Mouse (Mus musculus): ENCODE measurements around the gene Hmgcs1.
A peak's percentile ranks its signal among the peaks of the same experiment; 100 is the strongest.
"Not testable (repeated sequence)": the region's sequence is repeated elsewhere in the genome, so short reads cannot be mapped to it uniquely, and the experiment has no call there.

The Hmgcs1 gene

DNA sequence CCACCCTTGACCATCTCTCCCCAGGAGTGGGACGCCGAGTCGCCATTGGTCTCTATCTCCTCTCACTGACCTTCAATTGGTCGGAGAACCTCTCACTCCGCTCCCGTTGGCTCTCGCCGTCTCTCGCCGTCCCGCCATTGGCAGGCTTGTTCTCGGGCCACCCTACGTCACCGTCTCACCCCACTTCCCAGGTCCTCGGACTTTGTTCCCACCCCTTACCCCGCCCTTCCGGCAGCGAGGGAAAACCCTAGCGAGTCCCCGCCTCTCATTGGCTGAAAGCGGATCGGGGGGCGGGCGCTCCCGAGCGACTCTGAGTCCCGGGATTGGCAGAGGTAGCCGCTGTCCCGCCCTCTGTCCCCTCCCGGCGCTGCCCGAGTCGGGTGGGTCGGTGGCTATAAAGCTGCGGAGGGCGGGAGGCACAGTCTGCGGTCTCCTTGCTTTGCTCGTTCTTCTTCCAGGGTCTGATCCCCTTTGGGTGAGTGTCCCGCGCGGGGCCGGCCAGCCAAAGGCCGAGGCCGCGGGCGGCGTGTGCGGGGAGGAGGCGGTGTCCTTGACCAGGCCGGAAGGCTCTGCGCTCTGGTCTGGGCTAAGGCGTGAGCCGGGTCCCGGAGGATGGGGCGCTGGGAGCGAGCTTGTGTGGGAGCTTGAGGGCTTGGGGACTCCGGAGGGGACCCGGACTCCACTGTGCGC, at the start of gene Hmgcs1:
Gene Hmgcs1, plus strand, starts transcription at position 341 of the 690 bp plus-strand sequence.
- DNase-seq = peak; percentile 99

DNA sequence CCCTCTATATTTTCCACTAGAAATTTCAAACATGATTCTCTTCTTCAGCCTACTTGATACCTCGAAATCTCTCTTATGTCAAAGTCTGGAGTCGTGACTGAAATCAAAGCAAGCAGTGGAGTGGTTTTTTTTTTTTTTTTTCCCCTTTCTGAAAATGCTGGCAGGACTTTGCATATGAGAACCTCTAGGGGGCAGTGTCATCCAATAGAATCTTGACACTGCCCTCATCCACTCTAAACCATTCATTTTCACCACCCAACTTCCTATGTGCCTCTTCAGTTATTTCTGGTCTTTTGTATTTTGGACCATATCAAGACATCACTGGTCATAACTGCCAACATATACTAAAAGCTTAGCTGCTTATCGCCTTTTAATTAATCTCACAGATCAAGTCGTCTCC, 49.7 kb upstream of the Hmgcs1 start:
- no peak for DNase-seq

DNA sequence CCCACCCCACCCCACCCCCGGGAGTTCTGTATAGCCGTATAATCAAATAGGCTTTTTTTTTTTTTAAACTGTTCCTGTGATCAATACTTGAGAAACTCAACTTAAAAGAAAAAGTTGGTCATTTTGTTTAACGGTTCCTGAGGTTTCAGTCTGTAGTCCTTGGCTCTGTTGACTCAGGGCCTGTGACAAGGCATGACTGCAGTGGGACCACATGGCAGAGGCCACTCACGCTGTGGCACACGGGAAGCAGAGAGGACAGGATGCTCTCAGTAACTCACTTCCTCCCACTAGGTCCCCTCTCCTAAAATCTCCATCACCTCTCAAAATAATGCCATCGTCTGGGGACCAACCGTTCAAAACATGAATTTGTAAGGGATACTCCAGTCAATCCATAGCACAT, 49.0 kb upstream of the Hmgcs1 start:
- DNase-seq = no peak

DNA sequence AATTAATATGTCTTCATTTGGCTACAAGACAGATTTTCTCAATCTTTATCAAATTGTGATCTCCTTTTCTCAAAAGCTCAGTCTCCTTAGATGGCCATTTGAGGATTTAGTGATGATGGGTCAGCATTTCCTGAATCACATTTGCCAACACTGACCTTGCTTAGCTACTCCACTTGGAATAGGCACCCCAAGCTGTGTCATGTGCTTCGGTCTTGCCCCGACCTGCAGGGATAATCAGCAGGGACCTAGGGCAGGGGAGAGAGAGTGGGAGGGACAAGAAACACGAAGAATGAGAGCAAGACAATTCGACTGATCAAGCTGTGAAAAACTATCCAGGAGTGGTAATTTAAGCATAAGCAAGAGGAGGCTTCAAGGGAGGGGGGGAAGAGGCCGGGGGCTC, 45.4 kb upstream of the Hmgcs1 start:
- no peak for DNase-seq

- DNase-seq = no peak
These were observed 43.7 kb upstream of the Hmgcs1 start for GRCm38 (mm10) chr13:119646511-119646910.

DNA sequence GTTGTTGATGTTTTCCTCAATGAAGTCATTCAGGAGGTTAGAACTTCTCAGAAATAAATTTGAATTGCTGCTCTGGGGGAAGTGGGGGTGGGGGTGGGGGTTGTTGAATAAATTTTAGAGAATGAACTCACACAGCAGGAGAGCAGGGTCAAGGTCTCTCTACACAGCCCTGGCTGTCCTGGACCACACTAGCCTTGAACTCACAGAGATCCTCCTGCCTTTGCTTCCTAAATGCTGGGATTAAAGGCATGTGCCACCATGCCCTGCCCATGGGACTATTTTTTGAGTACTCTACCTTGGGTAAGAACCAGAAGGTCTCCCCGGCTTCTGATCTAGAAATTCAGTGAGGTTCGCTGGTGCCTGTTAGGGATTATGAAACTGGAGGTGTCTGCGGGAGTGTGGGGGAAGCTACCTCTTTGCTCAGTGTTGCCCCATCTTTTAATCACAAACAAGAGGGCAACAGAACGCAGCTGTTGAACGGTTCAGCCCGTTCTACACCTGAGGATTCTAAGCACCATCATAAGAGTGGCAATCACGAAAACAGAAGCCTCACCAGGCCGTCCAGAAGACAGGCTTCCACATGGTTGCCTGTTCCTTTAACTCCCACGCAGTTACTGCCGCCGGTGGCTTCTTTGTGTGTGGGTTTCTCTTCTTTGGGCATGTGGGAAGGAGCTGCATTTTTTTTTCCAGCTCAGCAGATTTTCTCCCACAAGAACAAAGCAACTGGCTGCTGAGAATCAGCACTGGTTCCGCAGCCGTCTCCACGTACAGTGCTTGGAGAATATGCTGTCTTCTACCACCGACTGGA, 41.1 kb upstream of the Hmgcs1 start:
- peak; percentile 64 for DNase-seq

DNA sequence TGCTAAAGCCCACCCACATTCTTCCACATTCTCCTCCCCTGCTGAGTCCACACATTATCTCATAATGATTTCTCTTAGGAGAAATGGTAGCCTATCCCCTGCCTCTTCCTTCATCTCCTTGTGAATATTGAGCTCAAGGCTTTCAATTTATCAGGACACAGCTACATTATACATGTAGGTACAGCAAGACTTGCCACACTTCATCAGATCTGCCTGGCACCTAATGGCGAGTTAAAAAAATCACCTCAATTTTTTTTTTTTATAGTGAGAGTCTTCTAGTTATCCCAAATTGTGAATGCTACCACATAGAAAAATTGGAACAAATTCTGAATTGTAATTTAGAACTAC, 40.5 kb upstream of the Hmgcs1 start:
- no peak for DNase-seq

- DNase-seq = no peak
These were observed 35.4 kb upstream of the Hmgcs1 start for GRCm38 (mm10) chr13:119654734-119655133.

- no peak for DNase-seq
These were observed 33.9 kb upstream of the Hmgcs1 start for GRCm38 (mm10) chr13:119656246-119656645.

- DNase-seq = no peak
These were observed 33.2 kb upstream of the Hmgcs1 start for GRCm38 (mm10) chr13:119656846-119657416.

- not testable (repeated sequence) for DNase-seq
These were observed 28.8 kb upstream of the Hmgcs1 start for GRCm38 (mm10) chr13:119661420-119661819.

GRCm38 (mm10) chr13:119678794-119679193, 11.4 kb upstream of the Hmgcs1 start:
- no peak for DNase-seq

GRCm38 (mm10) chr13:119679721-119680120, 10.5 kb upstream of the Hmgcs1 start:
- DNase-seq = no peak

- DNase-seq = no peak
These were observed 9.0 kb upstream of the Hmgcs1 start for GRCm38 (mm10) chr13:119681161-119681560.

DNA sequence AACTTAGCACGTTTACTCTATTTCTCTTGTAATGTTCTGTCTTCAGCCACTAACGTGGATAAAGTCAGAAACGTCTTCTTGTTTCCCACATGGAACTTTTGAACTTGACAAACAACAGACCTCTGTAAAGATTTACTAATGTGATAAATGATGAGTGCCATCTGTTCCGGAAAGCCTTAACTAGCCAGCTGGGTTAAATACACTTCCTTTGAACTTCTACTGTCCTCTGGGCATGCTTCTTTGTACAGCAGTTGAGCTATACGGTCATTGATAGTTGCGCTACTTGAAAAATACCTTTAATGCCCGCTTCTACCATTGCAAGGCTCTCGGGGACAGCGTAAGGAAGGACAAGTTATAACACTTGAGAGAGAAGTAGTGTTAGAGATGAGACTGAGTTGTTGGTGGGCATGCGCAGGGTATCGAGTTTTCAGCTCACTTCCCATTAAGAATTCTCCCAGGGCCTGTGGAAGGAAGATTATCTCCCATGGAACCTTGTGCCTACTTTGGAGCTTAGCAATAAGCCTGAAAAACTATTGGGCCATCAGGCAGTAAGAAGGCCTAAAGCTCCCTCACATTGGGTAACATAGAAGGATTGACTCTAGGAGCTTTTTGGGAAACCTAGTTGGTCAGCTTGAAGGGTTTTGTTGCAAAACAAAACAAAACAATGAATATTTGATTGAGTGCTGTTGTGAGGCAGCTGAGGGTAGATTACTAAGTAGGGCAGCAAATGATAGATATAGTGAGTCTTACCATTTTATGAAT, 5.6 kb upstream of the Hmgcs1 start:
- no peak for DNase-seq

- no peak for DNase-seq
These were observed 505 bp upstream of the Hmgcs1 start for GRCm38 (mm10) chr13:119689709-119690038.

GRCm38 (mm10) chr13:119690876-119691620, 869 bp downstream of the Hmgcs1 start:
- no peak for DNase-seq

DNA sequence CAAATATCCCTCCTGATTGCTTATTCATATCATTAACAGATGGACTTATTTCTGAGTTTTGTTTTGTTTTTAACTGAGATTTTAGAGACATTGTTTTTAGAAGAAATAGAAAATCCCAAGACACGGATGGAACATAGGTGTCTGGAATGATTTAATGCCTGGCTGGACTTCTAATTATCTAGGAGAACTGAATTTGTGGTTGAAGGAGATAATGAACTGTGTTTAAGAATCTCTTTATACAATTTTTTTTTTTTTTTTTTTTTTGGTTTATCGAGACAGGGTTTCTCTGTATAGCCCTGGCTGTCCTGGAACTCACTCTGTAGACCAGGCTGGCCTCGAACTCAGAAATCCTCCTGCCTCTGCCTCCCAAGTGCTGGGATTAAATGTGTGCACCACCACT, 1.8 kb downstream of the Hmgcs1 start:
- not testable (repeated sequence) for DNase-seq

DNA sequence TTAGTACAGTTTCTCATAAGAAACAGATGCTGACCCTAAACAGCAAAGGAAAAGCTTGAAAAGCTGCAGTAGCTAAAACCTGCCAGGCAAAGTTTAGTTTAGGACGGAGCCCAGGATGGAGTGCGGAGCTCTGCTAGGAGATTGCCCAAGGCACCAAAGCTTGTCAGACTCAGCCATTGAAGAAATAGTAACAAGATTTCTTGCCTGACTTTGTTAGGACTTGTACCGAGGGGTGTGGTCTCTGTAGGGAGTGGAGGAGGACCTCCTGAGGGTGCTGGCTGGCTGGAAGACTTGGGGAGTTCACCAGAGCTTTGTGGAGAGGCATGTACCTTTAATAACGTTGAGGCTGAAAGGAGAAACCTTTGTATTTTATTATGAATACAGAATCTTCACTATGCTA, 5.5 kb downstream of the Hmgcs1 start:
- no peak for DNase-seq

- DNase-seq = no peak
These were observed 6.3 kb downstream of the Hmgcs1 start for GRCm38 (mm10) chr13:119696496-119696895.

DNA sequence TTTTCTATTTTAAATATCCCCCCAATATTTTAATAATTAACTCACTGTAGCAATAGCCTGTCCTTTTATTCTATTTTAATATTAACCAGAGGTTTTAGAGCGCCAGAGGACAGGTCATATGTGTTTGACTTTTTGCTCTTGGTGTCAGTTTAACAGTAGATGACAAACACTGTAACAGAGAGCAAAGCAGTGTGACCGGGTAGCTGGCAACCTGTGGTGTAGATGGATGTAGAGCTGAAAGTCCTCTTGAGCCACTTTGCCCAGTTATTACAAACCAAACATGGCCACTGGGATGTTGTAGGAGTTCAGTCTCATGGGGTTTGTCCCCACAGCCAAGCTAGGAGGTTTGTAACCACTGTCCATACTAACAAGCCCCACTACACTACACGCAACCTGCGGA, 8.3 kb downstream of the Hmgcs1 start:
- DNase-seq = no peak

DNA sequence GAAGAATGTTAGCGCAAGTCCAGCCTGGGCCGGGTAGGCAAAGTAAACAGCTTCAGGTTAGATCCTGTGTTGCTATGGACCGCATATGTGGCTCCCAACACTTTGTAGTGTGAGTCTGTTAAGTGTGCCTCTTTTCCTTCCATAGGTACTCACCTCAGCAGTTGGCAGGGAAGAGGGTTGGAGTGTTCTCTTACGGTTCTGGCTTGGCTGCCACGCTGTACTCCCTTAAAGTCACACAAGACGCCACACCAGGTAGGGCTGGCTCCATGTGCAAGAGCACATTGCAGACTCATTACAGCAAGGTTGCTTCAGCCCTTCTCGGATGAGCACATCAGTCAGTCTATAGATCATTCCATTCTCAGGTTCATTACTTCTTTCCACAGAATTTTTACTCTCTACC, 14.1 kb downstream of the Hmgcs1 start:
- DNase-seq = no peak
